Mouse (Mus musculus) ES-Bruce4 (cell line): ENCODE data around the gene Nmt2. TPM values are rescaled to one million over a fixed set of nuclear protein-coding genes. Genes with fewer than 3 reads are reported as not detected.
A peak's percentile ranks its signal among the peaks of the same experiment; 100 is the strongest.

Experiments used
- H3K27ac ChIP-seq: 2 replicates; pipeline ENCODE4 v1.5.1; 2012; ENCODE audit warnings: low read length, inconsistent platforms; ENCODE audit not compliant: insufficient read depth
- H3K27me3 ChIP-seq: 2 replicates; pipeline ENCODE4 v1.6.1; 2012; ENCODE audit warnings: mild to moderate bottlenecking, low read length, inconsistent platforms; ENCODE audit not compliant: control insufficient read depth, poor library complexity, insufficient read depth, severe bottlenecking
- H3K36me3 ChIP-seq: 2 replicates; pipeline ENCODE4 v1.6.1; 2012; ENCODE audit warnings: inconsistent platforms, mild to moderate bottlenecking, low read length, moderate library complexity; ENCODE audit not compliant: control insufficient read depth, poor library complexity, insufficient read depth, severe bottlenecking
- H3K4me1 ChIP-seq: one replicate; pipeline ENCODE4 v1.8.1; 2011; ENCODE audit warnings: low read length; ENCODE audit not compliant: control insufficient read depth, insufficient read depth
- H3K4me3 ChIP-seq: 2 replicates; pipeline ENCODE4 v1.5.1; 2011; ENCODE audit warnings: low read depth, mild to moderate bottlenecking, low read length
- H3K9ac ChIP-seq: 2 replicates; pipeline ENCODE4 v1.6.1; 2012; ENCODE audit warnings: low read depth, mild to moderate bottlenecking, inconsistent platforms; ENCODE audit not compliant: poor library complexity, severe bottlenecking
- H3K9me3 ChIP-seq: replicated peaks from 2 replicates; pipeline ENCODE4 v1.6.1; 2012; ENCODE audit warnings: mild to moderate bottlenecking, low read length, inconsistent platforms; ENCODE audit not compliant: control insufficient read depth, poor library complexity, insufficient read depth, severe bottlenecking
- CTCF ChIP-seq: IDR thresholded peaks from one replicate; pipeline ENCODE4 v1.8.1; 2011; ENCODE audit warnings: low read depth, low read length
- EP300 ChIP-seq: IDR thresholded peaks from 2 replicates; pipeline ENCODE4 v1.6.1; 2011; ENCODE audit warnings: low read depth, low read length; ENCODE audit not compliant: insufficient read depth
- POLR2A ChIP-seq: IDR thresholded peaks from one replicate; pipeline ENCODE4 v1.8.1; 2011; ENCODE audit warnings: low read length; ENCODE audit not compliant: insufficient read depth
- polyA plus RNA-seq: library from polyadenylated mRNA; stranded (reverse); fragments of >200 nt; gene quantifications from 2 replicates; pipeline ENCODE4 v1.2.4, GENCODE M21; 2011; ENCODE audit warnings: low read depth; ENCODE audit not compliant: missing spikeins, insufficient read depth, insufficient read length

The Nmt2 gene
- polyA plus RNA-seq, 1 experiment, result 119 TPM

GRCm38 (mm10) chr2:3332056-3332455 lies 48.0 kb downstream of the Nmt2 start:
- Histone ChIP-seq H3K9me3 (no peaks in the 10 kb centered on the region), H3K4me3 (peak overlapping the region; percentile 92), H3K27ac (peak overlapping the region; percentile 5; the same call in 1 of the 2 replicates), H3K4me1 (no peaks in the 10 kb centered on the region), H3K36me3 (peaks cover 22% of the 10 kb centered on the region), H3K9ac (peak overlapping the region; percentile 73), H3K27me3 (no peaks in the 10 kb centered on the region)
- TF ChIP-seq EP300 (no peak), CTCF (no peak), POLR2A (no peak)

DNA sequence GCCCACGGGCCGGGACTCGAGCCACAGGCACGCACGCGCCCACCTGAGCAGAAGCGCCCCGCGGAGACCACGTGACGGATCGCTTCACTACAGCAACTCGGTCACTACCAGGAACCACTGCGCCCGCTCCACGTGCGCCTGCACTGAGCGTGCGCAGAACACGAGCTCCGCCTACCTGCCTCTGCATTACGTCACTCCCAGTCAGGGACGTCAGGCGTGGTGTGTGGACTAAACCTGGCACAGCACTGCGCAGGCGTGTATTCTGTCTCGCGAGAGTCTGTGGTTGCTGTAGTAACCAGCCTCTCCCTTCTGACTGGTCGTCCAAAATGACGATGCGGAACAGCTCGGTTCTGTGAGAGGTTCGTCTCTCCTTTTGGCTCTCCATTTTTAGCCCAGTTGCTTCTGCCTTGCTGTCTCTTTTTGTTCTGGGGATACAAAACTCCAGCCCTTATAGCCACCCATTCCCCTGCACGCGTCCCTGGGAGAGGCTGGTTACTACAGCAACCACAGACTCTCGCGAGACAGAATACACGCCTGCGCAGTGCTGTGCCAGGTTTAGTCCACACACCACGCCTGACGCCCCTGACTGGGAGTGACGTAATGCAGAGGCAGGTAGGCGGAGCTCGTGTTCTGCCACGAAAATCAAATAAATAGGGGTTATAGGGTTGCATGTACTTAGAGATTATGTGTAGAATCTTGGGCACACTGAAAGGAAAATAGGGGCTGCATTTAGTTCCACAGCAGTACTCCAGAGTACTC lies 48.7 kb downstream of the Nmt2 start, which contains the start of gene Rpp38:
TSS of gene Rpp38 (minus strand) at position 160 of the 759 bp plus-strand sequence.
- peak within 1 kb of the TSS; percentile 92 for H3K4me3 ChIP-seq
- no peaks in the 10 kb centered on the region for H3K9me3 ChIP-seq
- H3K27me3 ChIP-seq, result no peaks in the 10 kb centered on the region

GRCm38 (mm10) chr2:3333761-3334160 lies 49.7 kb downstream of the Nmt2 start:
- Histone ChIP-seq H3K27ac (no peak overlapping the region), H3K4me3 (no peak overlapping the region), H3K9me3 (no peaks in the 10 kb centered on the region), H3K27me3 (no peaks in the 10 kb centered on the region), H3K36me3 (peaks cover 9% of the 10 kb centered on the region), H3K9ac (no peak overlapping the region), H3K4me1 (no peaks in the 10 kb centered on the region)
- TF ChIP-seq POLR2A, result no peak
- no peak for TF ChIP-seq EP300
- no peak for TF ChIP-seq CTCF

More for the DNA sequence above, 48.7 kb downstream of the Nmt2 start, which contains the start of gene Rpp38:
- Histone ChIP-seq H3K36me3 (peaks cover 20% of the 10 kb centered on the region), H3K27ac (peak within 1 kb of the TSS; percentile 5; the same call in 1 of the 2 replicates), H3K4me1 (no peaks in the 10 kb centered on the region), H3K9ac (peak within 1 kb of the TSS; percentile 73)
- TF ChIP-seq CTCF (no peak), POLR2A (no peak), EP300 (0 out of 2 replicates have a peak, but pooled peaks have one; percentile 28)

DNA sequence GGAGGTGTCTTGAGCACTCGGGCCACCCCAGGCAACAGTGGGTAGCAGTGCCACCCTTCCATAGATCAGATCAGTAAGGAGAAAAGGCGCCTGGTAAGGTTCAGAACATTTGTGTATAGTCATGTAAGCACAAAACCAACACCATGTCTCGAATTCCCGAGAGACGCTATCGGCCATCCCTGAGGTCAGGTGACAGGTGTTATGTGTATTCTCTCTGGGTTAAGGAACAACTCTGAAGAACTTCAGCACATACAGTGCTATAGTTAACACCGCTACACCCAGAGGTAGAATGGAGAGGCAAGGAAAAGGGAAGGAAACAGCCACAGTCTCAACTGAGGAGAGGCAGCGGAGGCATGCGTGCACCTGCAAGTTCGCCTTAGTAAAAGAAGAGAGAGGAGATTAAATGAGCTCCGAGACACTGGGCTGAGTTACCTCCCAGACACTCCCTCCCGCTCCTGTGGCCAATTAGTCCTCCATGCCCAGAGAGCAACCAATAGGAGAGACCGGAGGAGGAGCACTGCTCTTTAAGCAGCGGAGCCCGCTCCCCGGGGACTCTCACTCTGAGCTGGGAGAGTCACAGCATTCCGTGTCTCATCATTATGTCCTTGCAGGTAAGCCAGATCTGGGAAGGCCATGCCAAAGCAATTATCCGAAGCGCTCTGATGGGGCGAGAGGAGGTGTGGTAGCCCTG lies 51.7 kb downstream of the Nmt2 start, which contains the start of gene Acbd7:
TSS of gene Acbd7 (plus strand) at position 558 of the 691 bp plus-strand sequence.
- peak within 1 kb of the TSS; percentile 11; the same call in 1 of the 2 replicates for H3K9ac ChIP-seq

DNA sequence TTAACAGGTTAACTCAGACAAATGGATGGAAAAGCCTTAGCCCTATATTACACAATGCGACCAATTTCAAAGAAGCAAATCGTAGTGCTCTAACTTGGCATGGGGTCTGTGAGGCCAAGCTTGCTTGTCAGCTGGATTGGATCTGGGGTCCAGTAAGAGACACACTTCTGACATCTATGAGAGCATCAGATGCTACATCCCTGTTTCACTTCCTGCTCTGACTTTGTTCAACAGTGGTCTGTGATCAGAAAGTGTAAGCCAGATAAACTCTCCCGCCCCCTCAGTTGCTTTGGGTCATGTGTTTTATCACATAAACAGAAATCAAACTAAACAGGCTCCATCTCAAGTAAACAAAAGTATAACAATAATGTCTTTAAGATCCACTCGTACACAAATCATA lies 64.4 kb downstream of the Nmt2 start:
- Histone ChIP-seq H3K27me3 (no peaks in the 10 kb centered on the region), H3K9ac (no peak overlapping the region), H3K27ac (no peak overlapping the region), H3K4me3 (no peak overlapping the region), H3K9me3 (no peaks in the 10 kb centered on the region), H3K36me3 (no peaks in the 10 kb centered on the region), H3K4me1 (no peaks in the 10 kb centered on the region)
- no peak for TF ChIP-seq CTCF
- TF ChIP-seq POLR2A, result no peak
- no peak for TF ChIP-seq EP300

More for the DNA sequence above, 51.7 kb downstream of the Nmt2 start, which contains the start of gene Acbd7:
- H3K36me3 ChIP-seq, result no peaks in the 10 kb centered on the region
- no peak within 1 kb of the TSS for H3K27ac ChIP-seq
- TF ChIP-seq EP300, result no peak
- TF ChIP-seq POLR2A, result peak; percentile 14
- no peak for TF ChIP-seq CTCF
- peak within 1 kb of the TSS; percentile 76 for H3K4me3 ChIP-seq
- no peaks in the 10 kb centered on the region for H3K9me3 ChIP-seq
- H3K27me3 ChIP-seq, result no peaks in the 10 kb centered on the region
- H3K4me1 ChIP-seq, result no peaks in the 10 kb centered on the region

DNA sequence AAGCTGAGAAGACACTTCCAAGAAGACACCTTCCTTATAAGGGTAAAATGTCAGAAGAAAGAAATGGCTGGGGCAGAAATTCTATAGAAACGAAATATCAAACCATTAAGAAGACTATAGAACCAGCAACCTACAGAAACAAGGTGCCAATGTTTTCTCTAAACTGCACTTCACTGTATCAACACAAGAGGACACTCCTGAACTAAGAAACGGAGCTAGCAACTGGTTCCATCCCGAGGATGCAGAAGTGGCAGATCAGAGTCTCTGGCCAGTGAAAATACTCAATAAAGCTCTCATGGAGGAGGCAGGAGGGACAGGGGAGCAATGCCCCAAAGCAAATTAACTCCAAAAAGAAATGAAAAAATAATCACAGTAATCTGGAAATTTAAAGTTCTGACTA lies 64.9 kb downstream of the Nmt2 start:
- Histone ChIP-seq H3K27ac (no peak overlapping the region), H3K9me3 (no peaks in the 10 kb centered on the region), H3K4me1 (no peaks in the 10 kb centered on the region), H3K4me3 (no peak overlapping the region), H3K9ac (no peak overlapping the region), H3K36me3 (no peaks in the 10 kb centered on the region), H3K27me3 (no peaks in the 10 kb centered on the region)
- TF ChIP-seq POLR2A, result no peak
- TF ChIP-seq CTCF, result peak; percentile 18
